Mouse (Mus musculus): Measurements from ENCODE around the gene Nrros.
"Not testable (repeated sequence)": the region's sequence is repeated elsewhere in the genome, so short reads cannot be mapped to it uniquely, and the experiment has no call there.

Nrros gene

GRCm38 (mm10) chr16:32114968-32115695 is 50.3 kb downstream of the Nrros start:
- peak; percentile 86 for DNase-seq (ENCODE audit: low spot score)

GRCm38 (mm10) chr16:32114406-32114805 is 51.0 kb downstream of the Nrros start:
- no peak for DNase-seq (ENCODE audit: low spot score)

- peak; percentile 74 for DNase-seq (ENCODE audit: low spot score)
Observed at GRCm38 (mm10) chr16:32113541-32114218, 51.7 kb downstream of the Nrros start.

- DNase-seq (ENCODE audit: low spot score), result no peak
Observed at GRCm38 (mm10) chr16:32110951-32111699, 54.3 kb downstream of the Nrros start.

- no peak for DNase-seq (ENCODE audit: low spot score)
Observed at GRCm38 (mm10) chr16:32108578-32108977, 56.8 kb downstream of the Nrros start.

- DNase-seq (ENCODE audit: low spot score), result no peak
Observed at GRCm38 (mm10) chr16:32108170-32108569, 57.2 kb downstream of the Nrros start.

GRCm38 (mm10) chr16:32107342-32108045 is 57.9 kb downstream of the Nrros start:
- no peak for DNase-seq (ENCODE audit: low spot score)

GRCm38 (mm10) chr16:32105698-32106097 is 59.7 kb downstream of the Nrros start:
- no peak for DNase-seq (ENCODE audit: low spot score)

- no peak for DNase-seq (ENCODE audit: low spot score)
Observed at GRCm38 (mm10) chr16:32102295-32102694, 63.1 kb downstream of the Nrros start.

- DNase-seq (ENCODE audit: low spot score), result peak; percentile 90
Observed at GRCm38 (mm10) chr16:32099638-32100150, 65.7 kb downstream of the Nrros start, which contains the start of the genes Pigx and Cep19. TSS of gene Pigx (minus strand) at chr16:32099740. TSS of gene Cep19 (plus strand) at chr16:32099800.

GRCm38 (mm10) chr16:32098897-32099637 is 66.3 kb downstream of the Nrros start:
- DNase-seq (ENCODE audit: low spot score), result no peak

GRCm38 (mm10) chr16:32097757-32098156 is 67.6 kb downstream of the Nrros start:
- not testable (repeated sequence) for DNase-seq (ENCODE audit: low spot score)
